Mouse (Mus musculus) neutrophil, adult 5-6 weeks (primary cell): ENCODE results near the gene Gnl3l. TPM values are rescaled to one million over a fixed set of nuclear protein-coding genes. Genes with fewer than 3 reads are reported as not detected.

Experiments
- ATAC-seq: fragments of 151-379, 151-347 bp; 2 replicates; pipeline ENCODE4 v1.8.0; 2017; ENCODE audit warnings: mild to moderate bottlenecking, moderate TSS enrichment; ENCODE audit not compliant: insufficient number of reproducible peaks, poor library complexity, low FRiP score, severe bottlenecking; ENCODE audit errors: extremely low read depth
- total RNA-seq: library from RNA; stranded (forward); fragments of 200-1000 nt; gene quantifications from 2 replicates; pipeline ENCODE4 v1.2.3, GENCODE M21; 2017

The Gnl3l gene
- total RNA-seq, 1 experiment from 2014 or later, result 27.9 TPM

DNA sequence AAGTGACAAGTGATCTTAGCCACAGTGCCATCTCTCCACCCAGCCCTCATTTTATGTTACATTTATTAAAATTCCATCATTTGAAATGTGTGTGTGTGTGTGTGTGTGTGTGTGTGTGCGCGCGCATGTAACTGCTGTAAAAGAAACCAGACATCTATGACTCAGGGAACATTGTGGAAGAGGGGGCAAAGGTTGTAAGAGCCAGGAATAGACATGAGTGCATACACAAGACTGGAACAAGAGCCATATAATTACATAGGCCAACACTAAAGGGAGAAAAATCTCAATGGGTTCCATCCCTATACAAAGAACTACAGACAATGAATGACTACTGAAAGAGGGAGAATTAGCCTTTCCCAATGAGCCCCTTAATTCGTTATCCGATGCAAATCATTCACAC is 41.7 kb downstream of the Gnl3l start:
- no peak for ATAC-seq

DNA sequence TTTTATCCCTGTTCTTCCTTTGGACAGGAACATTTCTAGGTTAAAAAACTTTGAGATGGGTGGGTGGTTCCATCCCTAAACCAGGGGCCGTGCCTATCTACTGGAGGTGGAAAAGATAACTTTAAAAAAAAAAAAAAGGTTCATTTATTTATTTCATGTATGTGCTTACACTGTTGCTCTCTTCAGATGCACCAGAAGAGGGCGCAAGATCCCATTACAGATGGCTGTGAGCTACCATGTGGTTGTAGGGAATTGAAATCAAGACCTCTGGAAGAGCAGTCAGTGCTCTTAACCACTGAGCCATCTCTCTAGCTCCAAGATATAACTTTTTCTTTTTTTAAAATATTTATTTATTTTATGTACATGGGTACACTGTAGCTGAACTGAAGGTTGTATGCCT is 54.1 kb downstream of the Gnl3l start:
- ATAC-seq, result no peak

DNA sequence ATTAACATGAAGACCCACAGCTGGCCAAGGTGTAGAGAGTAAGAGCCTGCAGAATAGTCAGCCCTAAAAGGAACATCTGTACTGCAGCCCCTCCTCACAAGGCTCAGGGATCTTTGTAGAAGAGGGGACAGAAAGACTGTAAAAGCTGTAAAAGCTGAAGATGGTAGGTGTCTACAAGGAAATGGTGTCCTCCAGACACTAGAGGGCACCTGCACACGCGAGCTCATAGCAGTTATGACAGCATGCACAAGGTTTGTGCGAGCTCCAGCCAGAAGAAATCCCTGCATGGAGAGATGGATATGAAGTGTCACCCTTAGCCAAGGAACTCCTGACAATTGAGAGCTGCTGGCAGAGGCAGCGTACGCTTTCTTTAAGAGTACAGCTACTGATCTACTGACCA is 56.4 kb downstream of the Gnl3l start:
- no peak for ATAC-seq

DNA sequence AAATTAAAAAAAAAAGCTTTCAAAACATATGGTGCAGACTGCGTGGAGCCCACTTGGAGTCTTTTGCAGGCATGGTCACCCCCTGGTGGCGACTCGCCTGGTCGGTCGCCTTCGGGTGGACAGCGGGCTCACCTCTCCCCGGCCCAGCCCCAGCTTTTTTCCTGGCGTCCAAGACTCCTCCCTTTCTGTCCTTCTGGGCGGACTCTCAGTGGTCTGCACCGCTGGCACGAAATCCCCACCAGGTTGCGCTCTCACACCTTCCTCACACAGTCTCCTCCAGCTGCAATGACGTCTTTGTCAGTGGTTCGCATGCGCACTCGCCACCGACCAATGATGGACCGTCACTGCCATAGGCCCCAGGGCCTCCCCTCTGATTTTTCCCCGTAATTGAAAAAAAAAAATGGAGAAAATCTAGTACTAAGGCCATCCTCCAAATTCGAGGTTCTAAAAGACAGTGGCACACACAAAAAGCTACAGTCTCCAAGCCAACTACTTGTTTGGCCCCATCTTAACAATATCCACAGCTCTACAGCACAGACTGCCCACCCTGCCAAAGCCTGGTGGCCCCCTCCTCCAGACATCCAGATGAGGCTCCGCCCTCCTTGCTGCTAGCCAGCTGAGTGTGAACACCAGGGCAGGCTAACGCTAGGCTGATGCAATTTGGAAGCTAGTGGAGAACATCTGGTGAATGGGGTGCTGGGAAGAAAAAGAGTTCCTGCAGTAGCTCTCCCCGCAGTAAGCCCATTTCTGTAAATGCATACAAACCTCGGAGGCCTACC is 60.4 kb downstream of the Gnl3l start:
- no peak for ATAC-seq

DNA sequence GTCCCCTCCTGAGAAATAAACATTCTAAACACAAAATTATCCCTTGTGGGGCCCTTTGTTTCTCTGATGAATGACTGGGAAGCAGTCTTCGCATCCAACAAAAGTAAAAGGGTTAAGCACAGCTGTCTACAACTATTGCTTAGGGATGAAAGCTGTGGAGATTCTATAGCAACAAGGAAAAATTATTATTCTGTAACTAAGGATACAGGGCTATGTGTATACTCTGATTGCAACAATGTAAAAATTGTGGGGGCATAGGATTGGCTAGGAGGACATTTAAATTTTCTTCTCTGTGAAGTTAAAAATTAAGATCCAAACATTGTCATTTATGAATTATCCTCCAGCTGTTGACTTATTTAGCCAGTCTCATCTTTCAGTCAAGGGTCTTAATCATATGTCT is 61.1 kb downstream of the Gnl3l start:
- ATAC-seq, result no peak

DNA sequence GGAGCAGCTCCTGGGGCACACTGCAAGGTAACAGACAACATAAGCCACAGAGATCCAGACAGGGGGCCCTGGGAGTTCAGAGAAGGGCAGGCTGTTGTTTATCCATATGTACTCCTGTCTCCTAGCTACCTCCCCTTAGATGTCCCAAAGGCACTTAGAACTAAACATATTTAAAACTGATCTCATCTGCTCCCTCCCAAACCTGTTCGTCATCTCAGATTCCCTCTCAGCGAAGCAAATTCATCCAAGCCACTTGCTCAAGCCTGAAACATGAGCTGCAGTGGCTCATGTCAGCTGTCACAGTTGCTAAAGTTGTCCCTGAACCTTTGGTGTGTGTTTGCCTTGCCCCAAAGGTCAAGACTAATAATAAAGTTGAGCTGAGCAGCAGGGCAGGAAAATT is 61.7 kb downstream of the Gnl3l start:
- no peak for ATAC-seq

DNA sequence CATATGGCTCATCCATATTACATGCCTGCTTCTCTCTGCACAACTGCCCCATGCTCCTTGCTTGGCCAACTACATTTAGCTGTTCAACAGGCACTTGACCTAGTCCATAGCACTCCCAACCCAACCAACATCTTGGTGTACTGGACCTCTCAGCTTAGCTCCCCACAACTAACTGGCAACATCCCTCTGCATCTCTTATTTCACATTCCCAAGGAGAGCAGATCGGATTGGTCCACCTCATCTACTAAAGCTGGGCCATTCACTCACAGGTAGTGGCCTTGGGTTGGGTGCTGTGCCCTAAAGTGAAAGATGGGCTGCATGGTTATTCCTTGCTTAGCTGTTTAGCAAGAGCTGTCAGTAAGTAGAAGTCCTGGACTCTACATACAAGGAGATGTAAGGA is 62.4 kb downstream of the Gnl3l start:
- ATAC-seq, result no peak

Other genes starting within 250 kb of the Gnl3l start
- gene Maged2, start 203.0 kb downstream of the Gnl3l start, total RNA-seq, result 0.49 and 1.5 TPM in 2 replicates
- not detected in 2 replicates for gene Fgd1, start 28.8 kb upstream of the Gnl3l start, total RNA-seq
- 15.4 and 16.6 TPM in 2 replicates for gene Tsr2, start 79.2 kb upstream of the Gnl3l start, total RNA-seq
- not detected in 2 replicates for gene Wnk3, start 180.8 kb upstream of the Gnl3l start, total RNA-seq